Comparison of ENCODE assay signal across 9 mouse cellular contexts in genomic region chr3:104643810-104644270, GRCm38 (mm10). TPM values are rescaled to one million over a fixed set of nuclear protein-coding genes. Genes with fewer than 3 reads are reported as not detected.
DNase-seq lines count a peak whose midpoint lies in the region; ATAC-seq and TF ChIP-seq lines count a peak whose summit lies in the region.
"Had no signal": no experiment of that assay in that cellular context is flagged by ENCODE, and none has a peak within 500 bp of the region (broad histone marks: within the 10 kb centered on the region; RNA-seq: fewer than 3 reads in every experiment).

No protein-coding gene starts in this region.

- no peak overlapping the region for H3K27ac ChIP-seq in forebrain, embryonic 14.5 days (ENCODE audit: low read depth, low read length)
- H3K27ac ChIP-seq in hindbrain, postnatal 0 days: no peak overlapping the region
- H3K27ac ChIP-seq: embryonic facial prominence, embryonic 15.5 days had no signal

- peak; percentile 80 for TF ChIP-seq CTCF in hindbrain, postnatal 0 days (IDR thresholded peaks at IDR 0.05; ENCODE audit: low read depth)

- peak; percentile 38; the same call in 1 of the 2 replicates for ATAC-seq in forebrain, embryonic 14.5 days
- 0 out of 2 replicates have a peak, but pooled peaks have one; percentile 46 for ATAC-seq in hindbrain, postnatal 0 days

- H3K4me2 ChIP-seq in forebrain, embryonic 14.5 days (ENCODE audit: low read length): no peak overlapping the region
- no peak overlapping the region for H3K4me2 ChIP-seq in hindbrain, postnatal 0 days (ENCODE audit: low read depth, low read length)
- H3K4me2 ChIP-seq: embryonic facial prominence, embryonic 15.5 days had no signal

- H3K9ac ChIP-seq in forebrain, embryonic 14.5 days (ENCODE audit: low read length): no peak overlapping the region
- no peak overlapping the region for H3K9ac ChIP-seq in hindbrain, postnatal 0 days (replicated peaks; ENCODE audit: low read length)
- H3K9ac ChIP-seq: embryonic facial prominence, embryonic 15.5 days had no signal

- 16% methylated on average over 2 of the region's 2 CpGs for WGBS in forebrain, embryonic 14.5 days
- 15% methylated on average over 2 of the region's 2 CpGs for WGBS in hindbrain, postnatal 0 days

- no peaks in the 10 kb centered on the region for H3K27me3 ChIP-seq in forebrain, embryonic 14.5 days (replicated peaks; ENCODE audit: control insufficient read depth, insufficient read depth, low read length)
- no peaks in the 10 kb centered on the region for H3K27me3 ChIP-seq in hindbrain, postnatal 0 days (ENCODE audit: insufficient read depth, low read length)
- H3K27me3 ChIP-seq in megakaryocyte, embryonic 14.5 days (replicated peaks): no peaks in the 10 kb centered on the region
- H3K27me3 ChIP-seq: embryonic facial prominence, embryonic 15.5 days had no signal

- H3K9me3 ChIP-seq in forebrain, embryonic 14.5 days (replicated peaks; ENCODE audit: control insufficient read depth, low read length): no peaks in the 10 kb centered on the region
- no peaks in the 10 kb centered on the region for H3K9me3 ChIP-seq in hindbrain, postnatal 0 days (ENCODE audit: low read length)
- H3K9me3 ChIP-seq in megakaryocyte, embryonic 14.5 days: no peaks in the 10 kb centered on the region
- H3K9me3 ChIP-seq: embryonic facial prominence, embryonic 15.5 days had no signal

- peak; percentile 32 for DNase-seq in ovary, postnatal 14 days (ENCODE audit: low spot score)
- DNase-seq in ovary, postnatal 10 days (ENCODE audit: low spot score): no peak
- peak; percentile 78 for DNase-seq in c-Kit-positive CD71-positive TER-119-positive erythroid progenitor cells, embryonic 14.5 days (ENCODE audit: low spot score)
- peak; percentile 67 for DNase-seq in forebrain, embryonic 14.5 days (ENCODE audit: low spot score)
- peak; percentile 72 for DNase-seq in hindbrain, postnatal 0 days (ENCODE audit: low spot score)
- DNase-seq in left cerebral cortex, adult 18-20 months (ENCODE audit: low spot score in 2 of 2): peak; percentile 64 to 71
- peak; percentile 60 to 76 for DNase-seq in spleen, postnatal 10 days (ENCODE audit: low spot score in 2 of 2)

- 0 out of 2 replicates have a peak, but pooled peaks cover 2% of the 10 kb centered on the region for H3K4me1 ChIP-seq in forebrain, embryonic 14.5 days (ENCODE audit: control insufficient read depth, insufficient read depth, low read length)
- peaks cover 3% of the 10 kb centered on the region; the same call in 1 of the 2 replicates for H3K4me1 ChIP-seq in hindbrain, postnatal 0 days (ENCODE audit: insufficient read depth, low read length)
- H3K4me1 ChIP-seq in megakaryocyte, embryonic 14.5 days: peaks cover 79% of the 10 kb centered on the region

- H3K4me3 ChIP-seq in forebrain, embryonic 14.5 days (ENCODE audit: low read depth, low read length): no peak overlapping the region
- H3K4me3 ChIP-seq in hindbrain, postnatal 0 days (ENCODE audit: low read length): no peak overlapping the region
- H3K4me3 ChIP-seq in megakaryocyte, embryonic 14.5 days (replicated peaks): peak overlapping the region; percentile 19
- H3K4me3 ChIP-seq: embryonic facial prominence, embryonic 15.5 days had no signal

- no peaks in the 10 kb centered on the region for H3K36me3 ChIP-seq in forebrain, embryonic 14.5 days (ENCODE audit: control insufficient read depth, insufficient read depth, low read length)
- H3K36me3 ChIP-seq in hindbrain, postnatal 0 days (ENCODE audit: insufficient read depth, low read length): no peaks in the 10 kb centered on the region
- H3K36me3 ChIP-seq in megakaryocyte, embryonic 14.5 days (replicated peaks; ENCODE audit: low read length): no peaks in the 10 kb centered on the region
- H3K36me3 ChIP-seq: embryonic facial prominence, embryonic 15.5 days had no signal

RNA-seq across cellular contexts. Expression of gene Slc16a1, which starts 5.4 kb away (rescaled TPM):
- polyA plus RNA-seq in forebrain, embryonic 14.5 days (2014; fragmentation: Nextera tagmentation; extraction: Ambion mirVana): 18.1 and 21.2 TPM in 2 replicates
- total RNA-seq in hindbrain, postnatal 0 days (2014; rRNA removed): 40.2 and 43.4 TPM in 2 replicates
- 21.8 and 22.6 TPM in 2 replicates for polyA plus RNA-seq in hindbrain, postnatal 0 days (2015; fragmentation: Nextera tagmentation; extraction: Ambion mirVana)
- total RNA-seq in left cerebral cortex, adult 18-20 months (2021): 10 to 100 TPM; 18.2 to 20.3 TPM
- polyA plus RNA-seq in megakaryocyte, embryonic 14.5 days (2012; ENCODE audit: insufficient read depth, low replicate concordance): 3.9 and 8.0 TPM in 2 replicates
